Mouse (Mus musculus) natural killer cell, adult 2 months (primary cell): ENCODE data around the gene Mroh7.

Source experiments
- DNase-seq, 2 experiments: peaks; one replicate each; pipeline ENCODE4 v3.0.0; 2022; ENCODE audit warnings: low spot score in 2 of 2

Gene Mroh7

GRCm38 (mm10) chr4:106699989-106700388, 30.7 kb downstream of the Mroh7 start:
- DNase-seq, result no peak

GRCm38 (mm10) chr4:106693841-106694430, 36.8 kb downstream of the Mroh7 start:
- DNase-seq, result no peak

GRCm38 (mm10) chr4:106688636-106689296, 42.0 kb downstream of the Mroh7 start:
- no peak for DNase-seq

DNA sequence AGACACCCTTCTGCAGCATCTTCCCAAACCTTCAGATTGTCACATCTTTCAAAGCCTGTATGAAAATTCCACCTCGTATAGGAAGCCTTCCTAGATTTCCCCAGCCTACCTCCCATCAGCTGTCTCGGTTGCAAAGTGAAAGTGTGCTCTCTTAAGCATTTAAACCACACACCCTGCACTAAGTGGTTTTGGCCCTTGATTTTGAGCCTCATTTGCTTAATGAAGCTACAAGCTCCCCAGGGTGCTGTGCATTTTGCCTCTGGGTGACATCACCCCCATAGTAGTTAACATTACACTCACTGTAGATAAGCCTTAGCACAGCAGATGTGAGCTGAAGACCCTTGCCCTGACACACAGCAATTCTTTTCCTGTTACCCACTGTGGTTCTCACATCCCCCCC, 49.8 kb downstream of the Mroh7 start:
- no peak for DNase-seq

- DNase-seq, result no peak
Observed at GRCm38 (mm10) chr4:106679152-106679551, 51.6 kb downstream of the Mroh7 start.

- DNase-seq, result peak; percentile 84 to 89
Observed at GRCm38 (mm10) chr4:106678442-106679118, 52.1 kb downstream of the Mroh7 start, which contains the start of gene Ttc4. Gene Ttc4, minus strand, starts transcription at chr4:106678944.

GRCm38 (mm10) chr4:106676749-106677148, 54.0 kb downstream of the Mroh7 start:
- DNase-seq, result no peak

GRCm38 (mm10) chr4:106666546-106666945, 64.2 kb downstream of the Mroh7 start:
- DNase-seq, result no peak

- DNase-seq, result no peak
Observed at GRCm38 (mm10) chr4:106665673-106666072, 65.1 kb downstream of the Mroh7 start.

DNA sequence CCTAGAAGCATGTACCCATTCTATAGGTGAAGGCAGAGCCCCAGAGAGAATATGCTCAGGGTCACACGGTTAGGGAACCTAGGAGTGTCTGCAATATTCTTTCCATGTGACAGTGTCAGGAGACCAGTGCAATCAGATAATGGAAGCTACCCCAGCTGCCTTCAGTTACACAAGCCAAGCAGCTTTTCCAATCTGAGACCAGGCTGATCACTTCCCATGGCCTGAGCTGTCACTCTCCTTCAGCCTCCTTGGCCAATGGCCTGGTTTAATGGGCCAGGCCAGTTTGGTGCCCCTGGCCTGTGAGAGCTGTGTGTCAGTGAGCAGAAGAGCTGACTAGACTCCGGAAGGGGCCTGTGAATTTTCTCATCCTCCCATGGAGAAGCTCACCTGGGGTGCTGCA, 65.5 kb downstream of the Mroh7 start:
- no peak for DNase-seq

- no peak for DNase-seq
Observed at GRCm38 (mm10) chr4:106664697-106665096, 66.0 kb downstream of the Mroh7 start.

DNA sequence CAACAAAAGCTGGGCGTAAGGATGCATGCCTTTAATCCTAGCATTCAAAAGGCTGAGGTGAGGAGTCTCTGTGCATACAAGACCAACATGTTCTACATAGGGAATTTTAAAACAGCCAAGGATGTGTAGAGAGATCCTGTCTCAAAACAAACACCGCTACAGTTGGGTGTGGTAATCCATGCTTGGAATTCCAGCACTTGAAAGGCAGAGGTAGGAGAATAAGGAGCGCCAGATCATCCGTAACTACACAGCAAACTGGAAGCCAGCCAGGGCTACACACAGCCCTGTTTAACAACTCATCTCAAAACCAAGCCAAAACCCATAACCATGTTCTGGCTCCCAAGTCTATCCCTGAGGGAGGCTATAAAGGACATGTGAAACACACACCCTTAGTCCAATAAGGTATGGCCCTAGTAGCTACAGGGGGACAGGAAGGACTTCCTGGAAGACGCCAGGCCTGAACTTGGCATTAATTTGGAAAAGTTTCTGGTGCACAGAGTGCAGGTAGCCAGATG, 66.7 kb downstream of the Mroh7 start:
- DNase-seq, result no peak

- no peak for DNase-seq
Observed at GRCm38 (mm10) chr4:106655681-106656080, 75.0 kb downstream of the Mroh7 start.

DNA sequence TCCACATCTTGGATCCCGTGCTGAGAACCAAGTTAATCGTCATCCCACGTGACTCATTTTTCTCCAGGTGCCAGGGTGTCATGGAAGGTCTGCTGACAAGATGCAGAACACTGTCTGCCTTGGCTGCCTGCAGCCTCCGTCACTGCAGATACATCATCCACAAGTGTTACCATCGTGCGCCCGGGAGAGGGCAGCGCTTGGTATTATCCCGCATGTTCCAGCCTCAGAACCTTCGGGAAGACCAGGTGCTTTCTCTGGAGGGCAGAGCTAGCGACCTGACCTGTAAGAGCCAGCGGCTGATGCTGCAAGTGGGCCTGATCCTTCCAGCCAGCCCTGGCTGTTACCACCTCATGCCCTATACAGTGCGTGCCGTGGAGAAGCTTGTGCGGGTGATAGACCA, 77.7 kb downstream of the Mroh7 start:
- no peak for DNase-seq

DNA sequence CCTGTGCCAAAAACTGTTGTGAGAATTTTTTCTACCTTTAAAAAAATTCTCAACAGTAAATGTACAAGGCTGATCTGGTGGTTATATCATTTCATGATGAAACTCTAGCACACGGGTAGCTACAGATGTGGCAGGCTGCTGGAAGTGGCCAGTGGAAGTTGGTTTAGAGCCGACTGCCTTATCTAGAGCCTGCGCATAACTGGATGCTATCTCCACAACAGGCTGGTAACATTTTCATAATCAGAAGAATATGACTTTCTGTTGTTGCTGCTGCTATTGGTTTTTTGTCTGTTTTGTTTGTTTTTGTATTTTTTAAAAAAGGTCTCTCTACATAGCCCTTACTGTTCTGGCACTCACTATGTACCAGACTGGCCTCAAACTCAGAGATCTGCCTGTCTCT, 78.2 kb downstream of the Mroh7 start:
- no peak for DNase-seq

- DNase-seq, result peak; percentile 95 to 97
Observed at GRCm38 (mm10) chr4:106650833-106651527, 79.7 kb downstream of the Mroh7 start, which contains the start of gene Pars2. Gene Pars2, plus strand, starts transcription at chr4:106651069.

GRCm38 (mm10) chr4:106647137-106647536, 83.6 kb downstream of the Mroh7 start:
- DNase-seq, result no peak

DNA sequence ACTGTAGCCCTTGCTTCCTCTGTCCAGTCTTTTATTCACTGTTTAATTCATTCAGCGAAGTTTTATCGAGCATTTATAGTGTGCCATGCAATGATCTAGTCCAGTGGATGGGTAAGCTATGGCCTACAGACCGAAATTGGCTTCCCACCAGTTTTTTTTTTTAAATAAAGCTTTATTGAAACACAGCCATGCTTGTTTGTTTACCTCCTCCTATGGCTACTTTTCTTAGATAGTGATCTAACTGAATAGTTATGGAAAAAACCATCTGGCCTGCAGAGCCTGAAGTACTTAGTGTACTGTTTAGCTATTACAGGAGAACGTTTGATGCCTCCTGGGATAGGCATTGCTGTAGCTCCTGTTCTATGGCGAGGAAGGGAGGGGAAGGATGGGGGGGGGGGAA, 84.9 kb downstream of the Mroh7 start:
- DNase-seq, result no peak

DNA sequence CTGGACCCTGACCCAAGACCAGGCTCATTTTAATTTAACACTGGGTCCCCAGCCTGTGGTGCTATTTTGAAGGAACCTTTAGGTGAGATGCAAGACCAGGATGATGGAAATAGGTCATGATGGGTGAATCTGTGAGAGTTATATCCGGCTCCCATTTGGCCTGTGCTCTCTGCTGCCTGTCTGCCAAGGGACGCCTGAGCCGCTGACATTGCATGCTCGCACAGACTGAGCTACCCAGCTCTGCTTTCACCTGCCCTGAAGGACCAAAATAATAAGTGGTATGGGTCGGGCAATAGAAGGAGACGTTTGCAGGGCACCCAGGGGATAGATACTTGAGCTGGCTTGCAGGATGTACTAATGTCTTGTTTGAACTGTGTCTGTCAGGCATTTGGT, 86.5 kb downstream of the Mroh7 start:
- DNase-seq, result no peak

GRCm38 (mm10) chr4:106643483-106644217, 87.1 kb downstream of the Mroh7 start:
- no peak for DNase-seq

GRCm38 (mm10) chr4:106634086-106634479, 96.6 kb downstream of the Mroh7 start:
- DNase-seq, result no peak
